Mouse (Mus musculus) layer of hippocampus, adult 2 months (tissue): ENCODE measurements at regions not wholly inside any gene's neighbourhood (a gene's known extent, or its start where the extent isn't known, plus 50 kb on each side); places are given as distances from the start of the nearest gene placed in this dataset.

Source experiments
- DNase-seq, 2 experiments: peaks; one replicate each; pipeline ENCODE4 v3.0.0; 2022; ENCODE audit warnings: low spot score in 2 of 2
- H3K27ac ChIP-seq: fragments of 200-600 bp; 2 replicates; pipeline ENCODE4 v1.8.1; 2022
- H3K4me3 ChIP-seq: fragments of 200-600 bp; 2 replicates; pipeline ENCODE4 v1.8.1; 2022; ENCODE audit warnings: mild to moderate bottlenecking
- CTCF ChIP-seq: fragments of 200-600 bp; conservative IDR thresholded peaks from 2 replicates; pipeline ENCODE4 v1.8.1; 2022; ENCODE audit warnings: antibody characterized with exemption, mild to moderate bottlenecking, moderate library complexity

- TF ChIP-seq CTCF, result no peak
- DNase-seq, result no peak
Observed at GRCm38 (mm10) chr3:148683181-148683580, 307.2 kb downstream of the Adgrl2 start.

GRCm38 (mm10) chr3:148682445-148682994 is 307.8 kb downstream of the Adgrl2 start:
- no peak for DNase-seq
- Histone ChIP-seq H3K4me3 (no peak overlapping the region), H3K27ac (no peak overlapping the region)
- TF ChIP-seq CTCF, result no peak

More at GRCm38 (mm10) chr3:148683181-148683580, 307.2 kb downstream of the Adgrl2 start:
- Histone ChIP-seq H3K4me3 (no peak overlapping the region), H3K27ac (no peak overlapping the region)

- TF ChIP-seq CTCF, result no peak
Observed at GRCm38 (mm10) chr3:148681186-148681585, 309.2 kb downstream of the Adgrl2 start.

GRCm38 (mm10) chr3:148680737-148681136 is 309.6 kb downstream of the Adgrl2 start:
- DNase-seq, result no peak
- Histone ChIP-seq H3K27ac (no peak overlapping the region), H3K4me3 (no peak overlapping the region)
- TF ChIP-seq CTCF, result no peak

More at GRCm38 (mm10) chr3:148681186-148681585, 309.2 kb downstream of the Adgrl2 start:
- H3K27ac ChIP-seq, result no peak overlapping the region
- H3K4me3 ChIP-seq, result no peak overlapping the region
- DNase-seq, result no peak

GRCm38 (mm10) chr3:148680086-148680485 is 310.3 kb downstream of the Adgrl2 start:
- no peak for DNase-seq
- Histone ChIP-seq H3K27ac (no peak overlapping the region), H3K4me3 (no peak overlapping the region)
- no peak for TF ChIP-seq CTCF

- Histone ChIP-seq H3K4me3 (no peak overlapping the region), H3K27ac (no peak overlapping the region)
- no peak for TF ChIP-seq CTCF
- DNase-seq, result no peak
Observed at GRCm38 (mm10) chr3:148679121-148679520, 311.2 kb downstream of the Adgrl2 start.

GRCm38 (mm10) chr3:148676025-148676424 is 314.3 kb downstream of the Adgrl2 start:
- H3K4me3 ChIP-seq, result no peak overlapping the region
- no peak overlapping the region for H3K27ac ChIP-seq
- peak; percentile 57 for TF ChIP-seq CTCF
- DNase-seq, result no peak

GRCm38 (mm10) chr3:148662888-148663477 is 327.4 kb downstream of the Adgrl2 start:
- no peak for DNase-seq
- no peak overlapping the region for H3K27ac ChIP-seq
- H3K4me3 ChIP-seq, result no peak overlapping the region
- TF ChIP-seq CTCF, result no peak

GRCm38 (mm10) chr3:148659024-148659423 is 331.3 kb downstream of the Adgrl2 start:
- no peak for TF ChIP-seq CTCF
- no peak for DNase-seq
- Histone ChIP-seq H3K4me3 (no peak overlapping the region), H3K27ac (no peak overlapping the region)

- DNase-seq, result no peak
- no peak for TF ChIP-seq CTCF
- no peak overlapping the region for H3K4me3 ChIP-seq
- H3K27ac ChIP-seq, result no peak overlapping the region
Observed at GRCm38 (mm10) chr3:148658368-148658767, 332.0 kb downstream of the Adgrl2 start.

- peak in 1 of 2 experiments; percentile 20 for DNase-seq
- H3K4me3 ChIP-seq, result no peak overlapping the region
- TF ChIP-seq CTCF, result no peak
- no peak overlapping the region for H3K27ac ChIP-seq
Observed at GRCm38 (mm10) chr3:148656187-148656586, 334.2 kb downstream of the Adgrl2 start.

- no peak for DNase-seq
- Histone ChIP-seq H3K4me3 (no peak overlapping the region), H3K27ac (no peak overlapping the region)
- no peak for TF ChIP-seq CTCF
Observed at GRCm38 (mm10) chr3:148650241-148650640, 340.1 kb downstream of the Adgrl2 start.

- DNase-seq, result no peak
- no peak for TF ChIP-seq CTCF
- Histone ChIP-seq H3K27ac (no peak overlapping the region), H3K4me3 (no peak overlapping the region)
Observed at GRCm38 (mm10) chr3:148644924-148645323, 345.4 kb downstream of the Adgrl2 start.

- Histone ChIP-seq H3K27ac (no peak overlapping the region), H3K4me3 (no peak overlapping the region)
- no peak for TF ChIP-seq CTCF
- DNase-seq, result no peak
Observed at GRCm38 (mm10) chr3:148641581-148641980, 348.8 kb downstream of the Adgrl2 start.
